Mouse (Mus musculus) layer of hippocampus, adult 6 months (tissue): ENCODE data around the gene Gyg. TPM values are rescaled to one million over a fixed set of nuclear protein-coding genes. Genes with fewer than 3 reads are reported as not detected.

Experiments used
- long read RNA-seq, 2 experiments: library from polyadenylated mRNA; unstranded; transcript quantifications; one replicate each; pipeline ENCODE4 v2.0.0; 2019 to 2020
- polyA plus RNA-seq: library from polyadenylated mRNA; unstranded; fragments of <200 nt; fragmentation: Nextera tagmentation; gene quantifications from 2 replicates; pipeline ENCODE4 v1.2.3, GENCODE M21; 2021

Gyg gene
- 70.8 and 82.2 TPM in 2 replicates for polyA plus RNA-seq
- long read RNA-seq, experiment 1, transcript Gyg-204 (8 exons, 1,662 nt), result minor isoform, 27 of 82 reads
- long read RNA-seq, experiment 1, transcript Gyg-201 (7 exons, 1,922 nt), result major isoform, 42 of 82 reads
- long read RNA-seq, experiment 1, partial matches to known transcripts, result 7 of 82 reads
- long read RNA-seq, experiment 1, other reads (novel, unspliced or antisense), result 6 of 82 reads
- long read RNA-seq, experiment 2, transcript Gyg-204 (8 exons, 1,662 nt), result minor isoform, 98 of 256 reads
- long read RNA-seq, experiment 2, transcript Gyg-201 (7 exons, 1,922 nt), result major isoform, 133 of 256 reads
- long read RNA-seq, experiment 2, partial matches to known transcripts, result 5 of 256 reads
- long read RNA-seq, experiment 2, other reads (novel, unspliced or antisense), result 20 of 256 reads

GRCm38 (mm10) chr3:20154531-20155367 is at the start of gene Gyg:
Gene Gyg, minus strand, starts transcription at chr3:20155317.

Other genes starting within 250 kb of the Gyg start
- gene Cp, start 198.3 kb downstream of the Gyg start, polyA plus RNA-seq, result 2.2 and 3.0 TPM in 2 replicates
- gene Hps3, start 120.0 kb downstream of the Gyg start, polyA plus RNA-seq, result 6.5 and 7.6 TPM in 2 replicates
- 10.4 and 12.9 TPM in 2 replicates for gene Hltf, start 97.5 kb downstream of the Gyg start, polyA plus RNA-seq
- gene Cpa3, start 86.9 kb upstream of the Gyg start, polyA plus RNA-seq, result 0.09 TPM in 1 of 2 replicates, not detected in the other
- 0.05 and 0.08 TPM in 2 replicates for gene Cpb1, start 120.4 kb upstream of the Gyg start, polyA plus RNA-seq
- 0.06 TPM in 1 of 2 replicates, not detected in the other for gene Agtr1b, start 211.9 kb upstream of the Gyg start, polyA plus RNA-seq